Mouse (Mus musculus) heart, adult 2 months (tissue): Measurements from ENCODE around the gene Setd2. TPM values are rescaled to one million over a fixed set of nuclear protein-coding genes. Genes with fewer than 3 reads are reported as not detected.

Source experiments
- DNase-seq, 2 experiments: peaks; one replicate each; pipeline ENCODE4 v3.0.0; 2021
- H3K27ac ChIP-seq: fragments of 200-600 bp; 2 replicates; pipeline ENCODE4 v1.8.1; 2022
- H3K27me3 ChIP-seq: fragments of 200-500 bp; 2 replicates; pipeline ENCODE4 v1.6.1; 2012; ENCODE audit warnings: mild to moderate bottlenecking, low read length, inconsistent platforms, mixed read lengths; ENCODE audit not compliant: control insufficient read depth, insufficient read depth
- H3K36me3 ChIP-seq: fragments of 200-500 bp; 2 replicates; pipeline ENCODE4 v1.6.1; 2012; ENCODE audit warnings: low read length, inconsistent platforms; ENCODE audit not compliant: control insufficient read depth, insufficient read depth
- H3K4me1 ChIP-seq: fragments of 200-500 bp; 2 replicates; pipeline ENCODE4 v1.6.1; 2011; ENCODE audit warnings: low read length; ENCODE audit not compliant: control insufficient read depth, insufficient read depth
- H3K4me3 ChIP-seq: fragments of 200-600 bp; 2 replicates; pipeline ENCODE4 v1.8.1; 2022
- H3K79me2 ChIP-seq: fragments of 200-500 bp; replicated peaks from 2 replicates; pipeline ENCODE4 v1.6.1; 2012; ENCODE audit warnings: mild to moderate bottlenecking, inconsistent platforms, low read length, moderate library complexity, mixed read lengths; ENCODE audit not compliant: control insufficient read depth, insufficient read depth
- H3K9ac ChIP-seq: fragments of 200-500 bp; 2 replicates; pipeline ENCODE4 v1.6.1; 2012; ENCODE audit warnings: low read depth, mild to moderate bottlenecking, control low read depth, inconsistent platforms, low read length, mixed read lengths
- CTCF ChIP-seq: fragments of 200-600 bp; IDR thresholded peaks from 2 replicates; pipeline ENCODE4 v1.8.1; 2022; ENCODE audit warnings: antibody characterized with exemption, mild to moderate bottlenecking, moderate library complexity
- EP300 ChIP-seq: fragments of 200-500 bp; IDR thresholded peaks from 2 replicates; pipeline ENCODE4 v1.6.1; 2011; ENCODE audit warnings: low read depth, low read length, control low read depth; ENCODE audit not compliant: insufficient read depth
- POLR2A ChIP-seq: fragments of 200-500 bp; IDR thresholded peaks from 2 replicates; pipeline ENCODE4 v1.6.1; 2011; ENCODE audit warnings: mild to moderate bottlenecking, low read depth, low read length, control low read depth; ENCODE audit not compliant: insufficient read depth
- WGBS: fragments of 180-500 bp; shearing (Covaris S2); methylation state at CpG from one replicate; pipeline ENCODE4 v1.1.7; 2018; 5-methylcytosine and 5-hydroxymethylcytosine counted together
- intact Hi-C: fragments of 180-260 bp; cut with DNase I; formaldehyde crosslinking; loops from one replicate; pipeline ENCODE4 v1.15.1; 2025
- long read RNA-seq: library from polyadenylated mRNA; stranded (forward); transcript quantifications from one replicate; pipeline ENCODE4 v2.0.0, GENCODE M21; 2021
- polyA plus RNA-seq: library from polyadenylated mRNA; depleted of rRNA; stranded (reverse); fragments of >200 nt; gene quantifications from 2 replicates; pipeline ENCODE4 v1.2.3, GENCODE M21; 2012; rRNA removed
- total RNA-seq, 2 experiments: library from RNA; stranded (reverse); gene quantifications; 2 replicates each; pipeline ENCODE4 v1.2.3; 2021

Setd2 gene
- 10 to 100 TPM; 36.4 to 37.7 TPM for total RNA-seq
- 22.4 and 34.1 TPM in 2 replicates for polyA plus RNA-seq
- long read RNA-seq, partial matches to known transcripts, result 0 of 1 reads
- long read RNA-seq, other reads (novel, unspliced or antisense), result 1 of 1 reads

DNA sequence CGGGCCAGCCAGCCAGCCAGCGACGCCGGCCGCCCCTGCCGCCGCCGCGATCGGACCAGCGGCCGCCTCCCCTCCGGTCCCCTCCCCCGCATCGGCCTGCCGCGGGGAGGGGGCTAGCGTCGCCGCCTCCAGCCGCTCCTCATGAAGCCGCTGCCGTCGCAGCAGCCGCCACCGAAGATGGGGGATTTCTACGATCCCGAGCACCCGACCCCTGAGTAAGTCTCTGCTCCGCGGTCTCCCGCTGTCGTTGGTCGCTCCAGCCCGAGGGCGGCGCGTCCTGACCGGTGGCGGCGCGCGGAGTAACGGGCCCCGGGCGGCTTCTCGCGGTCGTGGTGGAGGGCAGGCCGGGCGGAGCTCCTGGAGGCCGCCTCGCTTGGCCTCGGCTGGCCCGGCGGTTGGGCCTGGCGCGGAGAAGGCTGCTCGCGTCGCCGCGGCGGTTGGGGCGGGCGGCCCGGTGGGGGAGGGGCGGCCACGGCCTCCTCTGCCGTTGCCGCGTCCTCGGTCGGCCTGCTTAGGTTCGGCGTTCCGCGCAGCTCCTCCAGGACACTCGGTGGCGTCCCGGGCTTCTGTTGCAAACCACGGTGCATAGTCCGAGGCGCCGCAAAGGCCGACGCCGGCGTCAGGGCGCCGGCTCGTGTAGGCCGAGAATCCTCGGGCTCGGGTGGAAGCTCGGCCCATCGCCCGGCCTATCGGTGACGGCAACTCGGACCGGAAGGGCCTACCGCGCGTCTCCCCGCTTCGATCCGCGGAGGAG, at the start of gene Setd2:
Setd2 (plus strand) TSS at position 60 of the 754 bp plus-strand sequence.
- peak within 1 kb of the TSS; percentile 99 for H3K9ac ChIP-seq
- TF ChIP-seq EP300 (no peak), POLR2A (no peak), CTCF (no peak)
- DNase-seq, result peak; percentile 86 to 87
- under 1% methylated on average over 83 of the region's 109 CpGs for WGBS
- intact Hi-C loops, result loop anchor here (1.0 to 2.0 kb wide), 2 partner anchors 55 to 122 kb away; no protein-coding TSS in a partner anchor
- peak within 1 kb of the TSS; percentile 97 for H3K4me3 ChIP-seq
- H3K79me2 ChIP-seq, result peaks cover 8% of the 10 kb centered on the region; the same call in 1 of the 2 replicates
- H3K36me3 ChIP-seq, result peaks cover 36% of the 10 kb centered on the region
- H3K4me1 ChIP-seq, result peaks cover 13% of the 10 kb centered on the region
- H3K27me3 ChIP-seq, result no peaks in the 10 kb centered on the region
- H3K27ac ChIP-seq, result peak within 1 kb of the TSS; percentile 94

DNA sequence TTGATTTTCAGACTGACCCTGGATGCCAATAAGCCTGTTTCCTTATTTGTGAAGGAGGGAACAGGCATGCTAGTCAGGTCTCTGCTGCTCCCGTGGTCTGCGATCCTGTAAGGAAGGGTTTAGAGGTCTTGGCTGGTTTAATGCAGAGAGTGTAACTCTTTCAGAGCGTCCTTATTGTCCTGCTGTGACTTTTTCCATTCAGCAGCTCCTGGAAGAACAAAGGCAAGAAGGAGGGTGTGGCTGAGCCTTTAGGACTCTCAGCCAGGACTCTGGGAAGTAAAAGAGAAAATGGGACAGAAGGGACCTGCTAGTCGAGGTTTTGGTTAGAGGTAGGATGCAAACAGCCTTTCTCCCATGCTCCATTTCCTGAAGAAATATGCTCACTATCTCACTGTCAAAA, 43.6 kb upstream of the Setd2 start:
- no peaks in the 10 kb centered on the region for H3K79me2 ChIP-seq
- H3K4me3 ChIP-seq, result no peak overlapping the region
- 49% methylated on average over 4 of the region's 4 CpGs for WGBS
- TF ChIP-seq EP300 (no peak), POLR2A (no peak), CTCF (no peak)
- H3K4me1 ChIP-seq, result no peaks in the 10 kb centered on the region
- intact Hi-C loops, result no loop called here
- no peaks in the 10 kb centered on the region for H3K27me3 ChIP-seq
- H3K9ac ChIP-seq, result no peak overlapping the region
- DNase-seq, result no peak
- no peaks in the 10 kb centered on the region for H3K36me3 ChIP-seq
- H3K27ac ChIP-seq, result no peak overlapping the region

GRCm38 (mm10) chr9:110490913-110491312, 41.5 kb upstream of the Setd2 start:
- Histone ChIP-seq H3K9ac (no peak overlapping the region), H3K4me3 (no peak overlapping the region), H3K36me3 (no peaks in the 10 kb centered on the region), H3K79me2 (no peaks in the 10 kb centered on the region), H3K4me1 (no peaks in the 10 kb centered on the region), H3K27me3 (no peaks in the 10 kb centered on the region), H3K27ac (no peak overlapping the region)
- whole genome bisulfite sequencing, result 58% methylated on average over 5 of the region's 5 CpGs
- DNase-seq, result peak in 1 of 2 experiments; percentile 23
- TF ChIP-seq EP300 (no peak), POLR2A (no peak), CTCF (peak; percentile 57)
- intact Hi-C loops, result no loop called here

DNA sequence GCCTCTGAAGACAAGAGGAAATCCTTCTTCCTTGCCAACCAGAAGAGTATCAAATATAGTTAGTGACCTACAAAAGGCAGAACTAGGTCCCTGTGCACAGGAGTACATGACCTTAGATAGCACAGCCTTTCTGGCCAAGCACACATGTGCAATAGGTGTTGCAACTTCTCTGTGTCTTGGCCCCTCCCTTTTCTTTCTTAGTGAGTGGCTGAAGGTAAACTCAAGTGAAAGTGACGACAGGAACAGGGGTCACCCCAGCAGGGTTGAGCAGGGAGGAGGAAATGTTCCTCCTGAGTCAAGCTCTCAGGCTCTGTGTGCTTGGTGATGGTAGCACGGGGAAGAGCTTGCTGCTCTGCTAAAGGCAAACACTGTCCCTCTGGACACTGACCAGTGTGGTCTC, 6.7 kb upstream of the Setd2 start:
- no peak for TF ChIP-seq CTCF
- TF ChIP-seq POLR2A, result no peak
- no peak for TF ChIP-seq EP300
- WGBS, result 32% methylated on average over 2 of the region's 2 CpGs
- intact Hi-C loops, result no loop called here
- Histone ChIP-seq H3K27me3 (no peaks in the 10 kb centered on the region), H3K36me3 (no peaks in the 10 kb centered on the region), H3K79me2 (no peaks in the 10 kb centered on the region), H3K27ac (no peak overlapping the region), H3K4me1 (peaks cover 3% of the 10 kb centered on the region; the same call in 1 of the 2 replicates), H3K4me3 (no peak overlapping the region), H3K9ac (no peak overlapping the region)
- no peak for DNase-seq

DNA sequence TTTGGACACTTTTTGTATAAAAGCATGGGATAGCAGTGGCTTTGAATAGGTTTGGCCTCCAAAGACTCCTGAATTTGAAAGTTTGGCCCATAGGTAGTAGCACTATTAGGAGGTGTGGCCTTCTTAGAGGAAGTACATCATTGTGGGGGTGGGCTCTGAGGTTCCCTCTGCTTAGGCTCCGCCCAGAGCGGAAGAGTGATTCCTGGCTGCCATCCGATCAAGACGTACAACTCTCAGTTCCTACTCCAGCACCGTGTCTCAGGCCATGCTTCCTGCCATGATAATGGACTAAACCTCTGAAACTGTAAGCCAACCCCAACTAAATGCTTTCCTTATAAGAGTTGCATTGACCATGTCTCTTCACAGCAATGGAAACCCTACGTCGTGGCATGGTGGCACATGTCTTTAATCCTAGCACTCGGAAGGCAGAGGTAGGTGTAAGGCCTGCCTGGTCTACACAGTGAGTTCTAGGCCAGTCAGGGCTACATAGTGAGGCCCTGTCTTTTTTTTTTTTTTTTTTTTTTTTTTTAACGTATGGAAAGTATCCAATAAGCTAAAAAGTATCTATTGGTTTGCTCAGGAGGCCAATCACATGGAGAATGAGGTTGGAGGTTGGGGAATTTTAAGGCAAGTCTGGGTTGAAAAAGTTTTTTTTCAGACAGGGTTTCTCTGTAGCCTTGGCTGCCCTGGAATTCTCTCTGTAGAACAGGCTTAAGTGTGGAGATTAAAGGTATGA, 3.2 kb upstream of the Setd2 start:
- 67% methylated on average over 9 of the region's 9 CpGs for WGBS
- intact Hi-C loops, result no loop called here
- peaks cover 7% of the 10 kb centered on the region for H3K36me3 ChIP-seq
- H3K27me3 ChIP-seq, result no peaks in the 10 kb centered on the region
- no peak overlapping the region for H3K27ac ChIP-seq
- H3K9ac ChIP-seq, result no peak overlapping the region
- no peak for TF ChIP-seq CTCF
- TF ChIP-seq EP300, result no peak
- TF ChIP-seq POLR2A, result no peak
- no peak overlapping the region for H3K4me3 ChIP-seq
- peak in 1 of 2 experiments; percentile 13 for DNase-seq
- H3K4me1 ChIP-seq, result peaks cover 7% of the 10 kb centered on the region
- H3K79me2 ChIP-seq, result peaks cover 2% of the 10 kb centered on the region; the same call in 1 of the 2 replicates

- intact Hi-C loops, result no loop called here
- Histone ChIP-seq H3K4me3 (no peak overlapping the region), H3K27ac (no peak overlapping the region), H3K9ac (no peak overlapping the region), H3K4me1 (peaks cover 13% of the 10 kb centered on the region), H3K27me3 (no peaks in the 10 kb centered on the region), H3K79me2 (peaks cover 6% of the 10 kb centered on the region; the same call in 1 of the 2 replicates), H3K36me3 (peaks cover 21% of the 10 kb centered on the region)
- no peak for DNase-seq
- 77% methylated on average over 3 of the region's 3 CpGs for WGBS
- TF ChIP-seq EP300 (no peak), POLR2A (no peak), CTCF (no peak)
Measured at GRCm38 (mm10) chr9:110530650-110531049, 1.7 kb upstream of the Setd2 start.
